Comparison of ENCODE assay signal across 26 mouse cellular contexts in the genomic region with DNA sequence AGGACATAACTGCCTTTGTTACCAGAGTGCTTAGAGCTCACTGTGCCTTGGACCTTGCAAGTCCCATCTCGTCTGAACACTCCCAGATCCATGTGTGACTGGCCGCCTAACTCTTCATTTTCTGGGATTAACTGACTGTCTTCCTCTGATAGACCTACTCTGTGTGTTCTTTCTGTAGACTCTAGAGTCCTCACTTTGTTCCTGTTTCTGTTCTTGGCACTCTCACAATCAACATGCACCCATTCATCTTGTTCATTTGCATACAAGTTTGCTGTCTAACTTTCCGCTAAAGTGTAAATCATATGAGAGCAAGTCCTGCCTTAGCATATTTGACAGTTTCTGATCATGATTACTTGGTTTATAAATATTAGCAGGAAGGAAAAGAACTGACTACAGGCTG. TPM values are rescaled to one million over a fixed set of nuclear protein-coding genes. Genes with fewer than 3 reads are reported as not detected.
A peak's percentile ranks its signal among the peaks of the same experiment; 100 is the strongest.
DNase-seq lines count a peak whose midpoint lies in the region; ATAC-seq and TF ChIP-seq lines count a peak whose summit lies in the region.
"Had no signal": no experiment of that assay in that cellular context is flagged by ENCODE, and none has a peak within 500 bp of the region (broad histone marks: within the 10 kb centered on the region; RNA-seq: fewer than 3 reads in every experiment).

No protein-coding gene starts in this region.

- WGBS in hindbrain, postnatal 0 days: 94% methylated on average over 3 of the region's 3 CpGs

- TF ChIP-seq POLR2A in CH12.LX (IDR thresholded peaks at IDR 0.05; ENCODE audit: low read depth, low read length): no peak

- H3K27me3 ChIP-seq in CH12.LX (replicated peaks): no peaks in the 10 kb centered on the region
- H3K27me3 ChIP-seq in hindbrain, postnatal 0 days (ENCODE audit: insufficient read depth, low read length): no peaks in the 10 kb centered on the region
- H3K27me3 ChIP-seq: embryonic facial prominence, embryonic 13.5 days; embryonic facial prominence, embryonic 15.5 days; forebrain, embryonic 13.5 days; forebrain, embryonic 15.5 days; Patski had no signal

- no peaks in the 10 kb centered on the region for H3K9me3 ChIP-seq in CH12.LX (replicated peaks; ENCODE audit: low read length)
- H3K9me3 ChIP-seq in hindbrain, postnatal 0 days (ENCODE audit: low read length): no peaks in the 10 kb centered on the region
- H3K9me3 ChIP-seq: embryonic facial prominence, embryonic 13.5 days; embryonic facial prominence, embryonic 15.5 days; forebrain, embryonic 13.5 days; forebrain, embryonic 15.5 days had no signal

- H3K36me3 ChIP-seq in CH12.LX (replicated peaks in 1 of 2; ENCODE audit: control insufficient read depth in 1 of 2, insufficient read depth in 1 of 2, low read length in 1 of 2): no peaks in the 10 kb centered on the region
- no peaks in the 10 kb centered on the region for H3K36me3 ChIP-seq in hindbrain, postnatal 0 days (ENCODE audit: insufficient read depth, low read length)
- H3K36me3 ChIP-seq: embryonic facial prominence, embryonic 13.5 days; embryonic facial prominence, embryonic 15.5 days; forebrain, embryonic 15.5 days had no signal

- DNase-seq in heart, adult 11 months: peak; percentile 25
- no peak for DNase-seq in heart, adult 8-10 months (ENCODE audit: low spot score)
- peak; percentile 71 for DNase-seq in A20 (ENCODE audit: low read depth, low spot score)
- DNase-seq in CH12.LX (ENCODE audit: extremely low read depth): no peak
- DNase-seq in hindbrain, postnatal 0 days (ENCODE audit: low spot score): no peak
- no peak for DNase-seq in cerebellum, adult 11 months
- DNase-seq: adrenal gland, adult 8-10 months; adrenal gland, postnatal 14 days; adrenal gland, postnatal 36 days; cerebellum, adult 18-20 months; cerebellum, adult 8-10 months; cerebellum, adult 9-11 months; cerebellum, postnatal 14 days; cerebellum, postnatal 36 days; embryo, embryonic 11 days; forebrain, postnatal 0 days had no signal

- peaks cover 5 to 9% of the 10 kb centered on the region in 2 experiments for H3K4me1 ChIP-seq in CH12.LX (ENCODE audit: control insufficient read depth in 1 of 2, insufficient read depth in 2 of 2)
- no peaks in the 10 kb centered on the region for H3K4me1 ChIP-seq in hindbrain, postnatal 0 days (ENCODE audit: insufficient read depth, low read length)

- in situ Hi-C loops in CH12.LX (cut with MboI; ENCODE audit: low pct_ligation_motif_present, low pct_unique_long_range_greater_than_20kb, low sequenced_read_pairs): no loop called here

- dilution Hi-C loops in CH12.LX (cut with MboI; ENCODE audit: extremely low pct_ligation_motif_present, extremely low pct_unique_long_range_greater_than_20kb, low sequenced_read_pairs): no loop called here

- no peak overlapping the region for H3K9ac ChIP-seq in CH12.LX (ENCODE audit: insufficient read depth, low read depth)
- no peak overlapping the region for H3K9ac ChIP-seq in hindbrain, postnatal 0 days (replicated peaks; ENCODE audit: low read length)
- H3K9ac ChIP-seq: embryonic facial prominence, embryonic 13.5 days; embryonic facial prominence, embryonic 15.5 days; forebrain, embryonic 13.5 days; forebrain, embryonic 15.5 days; forebrain, postnatal 0 days had no signal

- peak; percentile 70; the same call in 1 of the 2 replicates for ATAC-seq in neutrophil, adult 5-6 weeks (ENCODE audit: extremely low read depth, insufficient number of reproducible peaks, low FRiP score, poor library complexity, severe bottlenecking)
- ATAC-seq in hindbrain, postnatal 0 days: no peak
- ATAC-seq in megakaryocyte-erythroid progenitor cell, adult 5-6 weeks (replicated peaks; ENCODE audit: low FRiP score, low TSS enrichment, poor library complexity, severe bottlenecking): no peak
- ATAC-seq: activated CD4-positive, CD25-positive, alpha-beta regulatory T cell, adult 4 months; CD4-positive, CD25-positive, alpha-beta regulatory T cell, adult 4 months; forebrain, embryonic 13.5 days; forebrain, embryonic 15.5 days; forebrain, postnatal 0 days; Patski had no signal

- H3K4me3 ChIP-seq in CH12.LX (replicated peaks in 1 of 3; ENCODE audit: low read depth in 2 of 3, low read length in 2 of 3, poor library complexity in 1 of 3): no peak overlapping the region
- H3K4me3 ChIP-seq in hindbrain, postnatal 0 days (ENCODE audit: low read length): no peak overlapping the region
- H3K4me3 ChIP-seq: embryonic facial prominence, embryonic 13.5 days; embryonic facial prominence, embryonic 15.5 days; erythroblast, embryonic 14.5 days; forebrain, embryonic 13.5 days; forebrain, embryonic 15.5 days had no signal

- TF ChIP-seq RAD21 in CH12.LX (IDR thresholded peaks at IDR 0.05; ENCODE audit: low read depth, low read length): no peak

- TF ChIP-seq CTCF in CH12.LX (conservative IDR thresholded peaks at IDR 0.05 in 1 of 2, IDR thresholded peaks at IDR 0.05 in 1 of 2; ENCODE audit: low read depth in 2 of 2, low read length in 2 of 2): no peak
- no peak for TF ChIP-seq CTCF in hindbrain, postnatal 0 days (IDR thresholded peaks at IDR 0.05; ENCODE audit: low read depth)

- peak; percentile 25; the same call in 1 of the 2 replicates for TF ChIP-seq EP300 in CH12.LX (IDR thresholded peaks at IDR 0.05; ENCODE audit: low read length)

- H3K27ac ChIP-seq in CH12.LX (ENCODE audit: insufficient read depth, low read depth): no peak overlapping the region
- H3K27ac ChIP-seq in hindbrain, postnatal 0 days: no peak overlapping the region
- H3K27ac ChIP-seq: embryonic facial prominence, embryonic 13.5 days; embryonic facial prominence, embryonic 15.5 days; forebrain, embryonic 13.5 days; forebrain, embryonic 15.5 days had no signal

- no peaks in the 10 kb centered on the region for H3K79me2 ChIP-seq in CH12.LX (replicated peaks; ENCODE audit: control insufficient read depth, extremely low read depth, insufficient read depth, poor library complexity, severe bottlenecking)

- H3K4me2 ChIP-seq in CH12.LX (ENCODE audit: insufficient read depth, low read depth, poor library complexity, severe bottlenecking): peak overlapping the region; percentile 26; the same call in 1 of the 2 replicates
- no peak overlapping the region for H3K4me2 ChIP-seq in hindbrain, postnatal 0 days (ENCODE audit: low read depth, low read length)
- H3K4me2 ChIP-seq: embryonic facial prominence, embryonic 13.5 days; embryonic facial prominence, embryonic 15.5 days; forebrain, embryonic 13.5 days; forebrain, embryonic 15.5 days had no signal

TF ChIP-seq in CH12.LX, 34 proteins besides CTCF, POLR2A, EP300 and RAD21:
- TF ChIP-seq HCFC1 (IDR thresholded peaks at IDR 0.05; ENCODE audit: low read depth, low read length): no peak
- no peak for TF ChIP-seq JUND (conservative IDR thresholded peaks at IDR 0.05; ENCODE audit: low read depth, low read length)
- TF ChIP-seq RCOR1 (conservative IDR thresholded peaks at IDR 0.05; ENCODE audit: low read depth, low read length): no peak
- TF ChIP-seq PAX5 (IDR thresholded peaks at IDR 0.05; ENCODE audit: low read length): no peak
- TF ChIP-seq MAZ (IDR thresholded peaks at IDR 0.05; ENCODE audit: low read depth, low read length): no peak
- TF ChIP-seq JUN (IDR thresholded peaks at IDR 0.05; ENCODE audit: insufficient read depth, low read depth, low read length): no peak
- no peak for TF ChIP-seq TBP (conservative IDR thresholded peaks at IDR 0.05; ENCODE audit: low read depth, low read length)
- TF ChIP-seq SIN3A (IDR thresholded peaks at IDR 0.05; ENCODE audit: low read length): no peak
- no peak for TF ChIP-seq POLR2AphosphoS2 (IDR thresholded peaks at IDR 0.05; ENCODE audit: low read depth, low read length)
- no peak for TF ChIP-seq IRF4 (IDR thresholded peaks at IDR 0.05; ENCODE audit: low read depth, low read length)
- TF ChIP-seq MXI1 (IDR thresholded peaks at IDR 0.05; ENCODE audit: low read depth, low read length): no peak
- no peak for TF ChIP-seq ZC3H11A (IDR thresholded peaks at IDR 0.05; ENCODE audit: low read depth, low read length)
- no peak for TF ChIP-seq USF1 (IDR thresholded peaks at IDR 0.05; ENCODE audit: low read depth, low read length)
- no peak for TF ChIP-seq UBTF (IDR thresholded peaks at IDR 0.05; ENCODE audit: low read depth, low read length)
- TF ChIP-seq ZKSCAN1 (IDR thresholded peaks at IDR 0.05; ENCODE audit: borderline replicate concordance, low read depth, low read length): no peak

RNA-seq across cellular contexts. Expression of a gene that starts 51.3 kb away (rescaled TPM):
- total RNA-seq in heart, adult 8-10 months (2022): 1 to 10 TPM; 5.2 to 6.5 (median 5.5) TPM
- total RNA-seq in CH12.LX (2012; rRNA removed) (2.8 and 3.1 TPM in 2 replicates), CH12.LX (2014; rRNA removed) (0.34 and 0.58 TPM in 2 replicates)
- polyA plus RNA-seq in CH12.LX (2012; ENCODE audit: insufficient read length, low read depth): 0.79 and 0.87 TPM in 2 replicates
- total RNA-seq in neutrophil, adult 5-6 weeks (2017): 13.7 and 16.8 TPM in 2 replicates
- total RNA-seq in hindbrain, postnatal 0 days (2014; rRNA removed): 2.7 and 4.0 TPM in 2 replicates
- polyA plus RNA-seq in hindbrain, postnatal 0 days (2015; fragmentation: Nextera tagmentation; extraction: Ambion mirVana): 3.1 and 4.1 TPM in 2 replicates
- 4.7 and 11.8 TPM in 2 replicates for total RNA-seq in megakaryocyte-erythroid progenitor cell, adult 5-6 weeks (2014; fragmentation: Nextera tagmentation)
- 3.7 and 9.6 TPM in 2 replicates for total RNA-seq in megakaryocyte-erythroid progenitor cell, adult 5-6 weeks (2017)
- polyA plus RNA-seq: erythroblast, embryonic 14.5 days had no signal

Comparison
In these comparisons a context has a peak if more than half of its experiments do, and no peak if none do; other contexts are left out.
1. DNase-seq: peak in heart, adult 11 months (single experiment) and A20 (single experiment); none in heart, adult 8-10 months (single experiment), CH12.LX (single experiment), hindbrain, postnatal 0 days (single experiment) and cerebellum, adult 11 months (single experiment).